Mouse (Mus musculus) midbrain, embryonic 13.5 days (tissue): Measurements from ENCODE around the gene Rad51b. TPM values are rescaled to one million over a fixed set of nuclear protein-coding genes. Genes with fewer than 3 reads are reported as not detected.
A peak's percentile ranks its signal among the peaks of the same experiment; 100 is the strongest.

Experiments
- ATAC-seq: fragments of 200-750 bp; cut with Nextera tagmentation; 2 replicates; pipeline ENCODE4 v1.8.0; 2017; ENCODE audit warnings: mild to moderate bottlenecking, moderate TSS enrichment, moderate library complexity
- H3K27ac ChIP-seq: fragments of 300-500 bp; sonication (generic); 2 replicates; pipeline ENCODE4 v1.5.1; 2015; ENCODE audit warnings: inconsistent platforms, mild to moderate bottlenecking, moderate library complexity
- H3K27me3 ChIP-seq: fragments of 300-500 bp; sonication (generic); 2 replicates; pipeline ENCODE4 v1.6.1; 2015; ENCODE audit warnings: mild to moderate bottlenecking, inconsistent platforms
- H3K36me3 ChIP-seq: fragments of 300-500 bp; sonication (generic); 2 replicates; pipeline ENCODE4 v1.6.1; 2015; ENCODE audit warnings: mild to moderate bottlenecking, inconsistent platforms
- H3K4me1 ChIP-seq: fragments of 300-500 bp; sonication (generic); replicated peaks from 2 replicates; pipeline ENCODE4 v1.6.1; 2015; ENCODE audit warnings: inconsistent platforms
- H3K4me2 ChIP-seq: fragments of 300-500 bp; sonication (generic); replicated peaks from 2 replicates; pipeline ENCODE4 v1.6.1; 2015; ENCODE audit warnings: moderate library complexity, mild to moderate bottlenecking, inconsistent platforms
- H3K4me3 ChIP-seq: fragments of 300-500 bp; sonication (generic); replicated peaks from 2 replicates; pipeline ENCODE4 v1.5.1; 2015; ENCODE audit warnings: mild to moderate bottlenecking, inconsistent platforms
- H3K9ac ChIP-seq: fragments of 300-500 bp; sonication (generic); replicated peaks from 2 replicates; pipeline ENCODE4 v1.6.1; 2015; ENCODE audit warnings: mild to moderate bottlenecking, inconsistent platforms
- H3K9me3 ChIP-seq: fragments of 300-500 bp; sonication (generic); 2 replicates; pipeline ENCODE4 v1.6.1; 2016; ENCODE audit warnings: mild to moderate bottlenecking, inconsistent platforms
- WGBS: fragments of 180-500 bp; shearing (Covaris S2); methylation state at CpG from one replicate; pipeline ENCODE4 v1.1.7; 2015; 5-methylcytosine and 5-hydroxymethylcytosine counted together
- polyA plus RNA-seq: library from polyadenylated mRNA; unstranded; fragments of >200 nt; fragmentation: Nextera tagmentation; extraction: Ambion mirVana; gene quantifications from 2 replicates; pipeline ENCODE4 v1.2.1, GENCODE M21; 2015

Rad51b gene
- polyA plus RNA-seq, 1 experiment from 2014 or later: 3.2 TPM

DNA sequence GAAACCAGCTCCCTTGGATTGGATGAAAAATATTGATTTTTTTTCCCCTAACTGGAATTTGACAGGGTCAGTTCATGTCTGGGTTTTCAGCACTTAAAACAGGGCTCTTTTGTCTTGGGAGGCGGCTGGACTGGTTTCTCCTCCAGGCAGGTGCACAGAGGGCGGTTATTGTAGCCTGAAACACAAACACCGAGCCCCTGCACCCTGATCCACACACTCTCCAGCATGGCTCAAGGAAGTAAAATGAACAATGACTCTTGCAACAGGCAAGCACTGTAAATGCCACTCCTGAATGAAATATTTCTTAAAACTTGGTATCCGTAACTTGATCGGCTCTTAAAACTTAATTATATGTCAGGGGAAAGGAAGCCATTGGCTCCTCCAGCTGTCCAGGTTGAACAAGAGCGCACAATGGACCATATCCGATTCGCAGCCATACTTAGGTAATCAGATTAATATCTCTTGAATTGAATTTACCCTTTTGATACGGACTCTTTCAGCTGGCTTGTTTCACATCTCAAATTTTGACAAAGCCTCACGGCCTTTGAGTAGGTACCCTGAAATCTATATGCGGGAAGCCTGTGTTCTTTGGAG, 377.9 kb downstream of the Rad51b start:
- 74% methylated on average over 11 of the region's 11 CpGs for WGBS
- Histone ChIP-seq H3K4me2 (no peak overlapping the region), H3K9me3 (no peaks in the 10 kb centered on the region), H3K9ac (no peak overlapping the region), H3K27me3 (no peaks in the 10 kb centered on the region), H3K36me3 (no peaks in the 10 kb centered on the region), H3K4me1 (peaks cover 7% of the 10 kb centered on the region), H3K4me3 (no peak overlapping the region), H3K27ac (no peak overlapping the region)
- no peak for ATAC-seq

- Histone ChIP-seq H3K27ac (no peak overlapping the region), H3K36me3 (no peaks in the 10 kb centered on the region), H3K9ac (no peak overlapping the region), H3K27me3 (no peaks in the 10 kb centered on the region), H3K4me3 (no peak overlapping the region), H3K9me3 (no peaks in the 10 kb centered on the region), H3K4me1 (peaks cover 14% of the 10 kb centered on the region), H3K4me2 (no peak overlapping the region)
- ATAC-seq: no peak
- WGBS: 82% methylated on average over 13 of the region's 13 CpGs
Observed at GRCm38 (mm10) chr12:79675440-79676176, 378.5 kb downstream of the Rad51b start.

- H3K9ac ChIP-seq: no peak overlapping the region
- WGBS: 94% methylated on average over 6 of the region's 6 CpGs
- peaks cover 18% of the 10 kb centered on the region for H3K4me1 ChIP-seq
- H3K4me3 ChIP-seq: no peak overlapping the region
- H3K27ac ChIP-seq: no peak overlapping the region
- H3K36me3 ChIP-seq: no peaks in the 10 kb centered on the region
- no peaks in the 10 kb centered on the region for H3K27me3 ChIP-seq
- no peak for ATAC-seq
- no peak overlapping the region for H3K4me2 ChIP-seq
- H3K9me3 ChIP-seq: no peaks in the 10 kb centered on the region
Observed at GRCm38 (mm10) chr12:79676251-79676650, 379.2 kb downstream of the Rad51b start.

DNA sequence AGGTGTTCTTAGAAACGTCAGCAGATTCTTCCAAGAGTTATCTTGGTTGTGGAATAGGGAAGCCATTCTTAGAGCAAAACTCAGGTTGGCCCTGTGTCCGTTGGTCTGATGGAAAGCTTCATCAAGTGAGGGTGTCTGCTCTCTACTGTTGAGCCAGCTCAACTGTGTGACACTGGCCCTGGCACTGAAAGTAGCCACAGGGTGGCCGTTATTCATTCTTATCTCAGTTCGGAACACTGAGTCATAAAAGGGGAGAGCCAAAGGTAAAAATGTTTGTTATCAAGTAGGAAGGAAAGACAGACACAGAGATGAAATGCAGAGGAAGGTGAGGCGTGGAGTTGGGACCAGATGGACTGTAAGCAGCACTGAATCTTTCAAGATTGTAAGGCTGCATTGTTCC, 379.8 kb downstream of the Rad51b start:
- no peak overlapping the region for H3K4me3 ChIP-seq
- no peak overlapping the region for H3K27ac ChIP-seq
- no peak overlapping the region for H3K4me2 ChIP-seq
- no peaks in the 10 kb centered on the region for H3K9me3 ChIP-seq
- H3K36me3 ChIP-seq: no peaks in the 10 kb centered on the region
- H3K4me1 ChIP-seq: peaks cover 18% of the 10 kb centered on the region
- ATAC-seq: no peak
- H3K27me3 ChIP-seq: no peaks in the 10 kb centered on the region
- H3K9ac ChIP-seq: no peak overlapping the region
- WGBS: 91% methylated on average over 5 of the region's 5 CpGs

DNA sequence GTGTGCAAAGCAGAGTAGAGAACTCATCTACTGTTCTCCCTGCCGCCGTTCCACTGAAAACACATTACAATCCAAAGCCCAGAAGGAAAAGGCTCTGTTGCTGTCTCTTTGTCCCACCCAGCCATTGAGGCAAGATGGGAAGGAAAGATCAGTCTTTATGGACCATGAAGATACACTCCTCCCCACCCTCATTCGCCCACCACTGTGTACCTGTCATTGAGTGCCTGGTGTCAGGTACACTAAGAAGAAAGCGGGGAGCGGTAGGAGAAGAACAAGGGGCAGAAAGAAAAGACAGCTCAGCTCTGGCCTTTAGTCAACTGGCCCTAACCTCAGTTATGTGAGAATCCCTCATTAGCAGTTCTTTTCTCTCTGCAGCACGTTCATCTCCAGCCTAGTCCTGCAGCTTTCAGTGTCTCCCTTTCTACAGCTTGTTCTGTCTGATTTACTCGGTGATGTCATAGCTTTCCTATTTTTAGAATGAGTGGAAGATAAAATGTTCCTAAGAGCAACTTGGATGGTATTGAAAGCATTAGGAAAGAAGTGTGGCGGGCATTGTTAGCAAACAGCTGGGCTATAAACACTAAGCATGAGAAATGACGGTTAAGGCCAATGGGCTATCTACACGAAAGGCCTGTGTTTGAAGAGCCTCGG, 382.3 kb downstream of the Rad51b start:
- no peak overlapping the region for H3K4me3 ChIP-seq
- no peak for ATAC-seq
- no peaks in the 10 kb centered on the region for H3K27me3 ChIP-seq
- no peak overlapping the region for H3K4me2 ChIP-seq
- H3K4me1 ChIP-seq: peaks cover 18% of the 10 kb centered on the region
- peak overlapping the region; percentile 48; the same call in 1 of the 2 replicates for H3K27ac ChIP-seq
- no peaks in the 10 kb centered on the region for H3K9me3 ChIP-seq
- H3K36me3 ChIP-seq: no peaks in the 10 kb centered on the region
- H3K9ac ChIP-seq: no peak overlapping the region
- 82% methylated on average over 11 of the region's 11 CpGs for WGBS

GRCm38 (mm10) chr12:79679941-79680697, 383.0 kb downstream of the Rad51b start:
- peak; percentile 73 for ATAC-seq
- Histone ChIP-seq H3K9me3 (no peaks in the 10 kb centered on the region), H3K4me2 (no peak overlapping the region), H3K4me3 (no peak overlapping the region), H3K27ac (peak overlapping the region; percentile 48), H3K9ac (no peak overlapping the region), H3K4me1 (peaks cover 12% of the 10 kb centered on the region), H3K27me3 (no peaks in the 10 kb centered on the region), H3K36me3 (no peaks in the 10 kb centered on the region)
- 70% methylated on average over 9 of the region's 9 CpGs for WGBS

- 49% methylated on average over 3 of the region's 3 CpGs for WGBS
- H3K4me1 ChIP-seq: peaks cover 10% of the 10 kb centered on the region; the same call in 1 of the 2 replicates
- peak; percentile 50; the same call in 1 of the 2 replicates for ATAC-seq
Observed at GRCm38 (mm10) chr12:79680698-79681072, 383.6 kb downstream of the Rad51b start.

GRCm38 (mm10) chr12:79681571-79681970, 384.5 kb downstream of the Rad51b start:
- no peak overlapping the region for H3K4me2 ChIP-seq
- H3K36me3 ChIP-seq: no peaks in the 10 kb centered on the region
- H3K27me3 ChIP-seq: no peaks in the 10 kb centered on the region
- H3K27ac ChIP-seq: no peak overlapping the region
- H3K4me3 ChIP-seq: no peak overlapping the region
- no peak for ATAC-seq
- 80% methylated on average over 6 of the region's 6 CpGs for WGBS
- H3K9ac ChIP-seq: no peak overlapping the region
- no peaks in the 10 kb centered on the region for H3K9me3 ChIP-seq
- peaks cover 13% of the 10 kb centered on the region for H3K4me1 ChIP-seq

More at GRCm38 (mm10) chr12:79680698-79681072, 383.6 kb downstream of the Rad51b start:
- no peak overlapping the region for H3K4me3 ChIP-seq
- no peaks in the 10 kb centered on the region for H3K36me3 ChIP-seq
- peak overlapping the region; percentile 48 for H3K27ac ChIP-seq
- no peaks in the 10 kb centered on the region for H3K9me3 ChIP-seq
- H3K4me2 ChIP-seq: no peak overlapping the region
- no peak overlapping the region for H3K9ac ChIP-seq
- no peaks in the 10 kb centered on the region for H3K27me3 ChIP-seq

DNA sequence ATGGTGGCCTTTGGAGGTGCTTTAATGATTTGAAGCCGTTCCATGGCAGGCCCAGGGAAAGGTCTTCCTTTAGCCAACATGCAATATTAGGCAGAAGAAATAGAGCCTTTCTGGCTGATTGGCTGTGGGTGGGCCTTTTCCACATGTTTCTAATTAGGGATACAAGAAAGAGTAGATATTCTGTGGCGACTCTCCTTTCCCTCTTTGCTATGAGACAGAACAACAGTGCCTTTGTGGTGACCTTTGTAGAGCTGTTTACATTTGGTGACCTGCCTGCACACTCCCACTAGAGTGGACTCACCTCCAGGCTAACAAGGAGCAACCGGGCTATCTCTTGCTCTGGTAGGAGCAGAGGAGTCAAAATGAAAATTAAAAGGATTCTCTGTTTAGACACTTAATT, 386.3 kb downstream of the Rad51b start:
- ATAC-seq: no peak
- Histone ChIP-seq H3K4me2 (no peak overlapping the region), H3K4me3 (no peak overlapping the region), H3K36me3 (no peaks in the 10 kb centered on the region), H3K27me3 (no peaks in the 10 kb centered on the region), H3K4me1 (peaks cover 19% of the 10 kb centered on the region), H3K9me3 (no peaks in the 10 kb centered on the region), H3K9ac (no peak overlapping the region), H3K27ac (no peak overlapping the region)
- WGBS: 74% methylated on average over 3 of the region's 3 CpGs

GRCm38 (mm10) chr12:79683759-79684158, 386.7 kb downstream of the Rad51b start:
- no peak overlapping the region for H3K27ac ChIP-seq
- H3K27me3 ChIP-seq: no peaks in the 10 kb centered on the region
- H3K4me1 ChIP-seq: peaks cover 19% of the 10 kb centered on the region
- no peak for ATAC-seq
- no peak overlapping the region for H3K9ac ChIP-seq
- no peaks in the 10 kb centered on the region for H3K36me3 ChIP-seq
- no peak overlapping the region for H3K4me2 ChIP-seq
- 77% methylated on average over 4 of the region's 4 CpGs for whole genome bisulfite sequencing
- no peaks in the 10 kb centered on the region for H3K9me3 ChIP-seq
- no peak overlapping the region for H3K4me3 ChIP-seq

DNA sequence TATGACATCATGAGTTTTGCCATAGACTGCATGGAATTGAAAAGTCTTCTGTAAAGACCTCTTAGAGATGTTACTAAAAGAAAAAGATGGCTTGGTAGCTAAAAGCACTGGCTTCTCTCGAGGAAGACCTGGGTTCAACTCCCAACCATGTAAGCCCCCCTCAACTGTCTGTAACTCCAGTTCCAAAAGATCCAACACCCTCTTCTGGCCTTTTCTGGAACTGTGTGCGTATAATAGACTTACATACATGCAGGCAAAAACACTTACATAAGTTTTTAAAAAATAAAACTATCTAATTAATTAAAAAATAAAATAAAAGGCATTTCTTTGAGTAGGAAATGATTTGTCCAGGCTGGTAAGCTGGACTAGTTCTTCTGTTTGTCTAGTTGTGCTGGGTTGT, 387.3 kb downstream of the Rad51b start:
- Histone ChIP-seq H3K4me3 (no peak overlapping the region), H3K27me3 (no peaks in the 10 kb centered on the region), H3K9ac (no peak overlapping the region), H3K9me3 (no peaks in the 10 kb centered on the region), H3K36me3 (no peaks in the 10 kb centered on the region), H3K27ac (no peak overlapping the region), H3K4me2 (no peak overlapping the region), H3K4me1 (peaks cover 19% of the 10 kb centered on the region)
- WGBS: 91% methylated on average over 2 of the region's 2 CpGs
- ATAC-seq: no peak
